Mouse (Mus musculus) G1E (cell line): ENCODE measurements around the gene Cacnb4.

Experiments
- CTCF ChIP-seq: IDR thresholded peaks from 2 replicates; pipeline ENCODE4 v1.5.1; 2012; ENCODE audit warnings: low read depth, low read length, inconsistent platforms, mixed read lengths
- TAL1 ChIP-seq: conservative IDR thresholded peaks from 2 replicates; pipeline ENCODE4 v1.6.1; 2012; ENCODE audit warnings: low read depth, low read length, inconsistent platforms, mixed read lengths

DNA sequence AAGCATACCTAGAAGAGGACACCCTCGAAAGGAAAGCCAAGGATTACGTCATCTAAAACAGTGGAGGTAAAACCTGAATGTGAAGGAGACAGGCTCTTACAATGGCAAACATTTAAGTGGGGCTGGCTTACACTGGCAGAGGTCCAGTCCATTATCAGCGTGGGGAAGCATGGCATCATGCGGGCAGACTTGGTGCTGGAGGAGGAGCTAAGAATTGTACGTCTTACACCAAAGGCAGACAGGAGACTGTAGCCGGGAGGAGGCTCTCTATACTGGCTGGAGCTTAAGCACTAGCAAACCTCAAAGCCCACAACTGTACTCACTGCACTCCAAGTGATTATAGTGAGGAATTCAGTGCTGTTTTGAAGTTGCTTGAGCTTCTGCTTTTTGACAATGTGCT, 73.2 kb downstream of the Cacnb4 start:
- TF ChIP-seq CTCF (no peak), TAL1 (no peak)
